Mouse (Mus musculus) midbrain, embryonic 13.5 days (tissue): ENCODE measurements around the gene Rassf7. TPM values are rescaled to one million over a fixed set of nuclear protein-coding genes. Genes with fewer than 3 reads are reported as not detected.

Source experiments
- ATAC-seq: fragments of 200-750 bp; cut with Nextera tagmentation; 2 replicates; pipeline ENCODE4 v1.8.0; 2017; ENCODE audit warnings: mild to moderate bottlenecking, moderate TSS enrichment, moderate library complexity
- H3K27ac ChIP-seq: fragments of 300-500 bp; sonication (generic); 2 replicates; pipeline ENCODE4 v1.5.1; 2015; ENCODE audit warnings: inconsistent platforms, mild to moderate bottlenecking, moderate library complexity
- H3K27me3 ChIP-seq: fragments of 300-500 bp; sonication (generic); 2 replicates; pipeline ENCODE4 v1.6.1; 2015; ENCODE audit warnings: mild to moderate bottlenecking, inconsistent platforms
- H3K36me3 ChIP-seq: fragments of 300-500 bp; sonication (generic); 2 replicates; pipeline ENCODE4 v1.6.1; 2015; ENCODE audit warnings: mild to moderate bottlenecking, inconsistent platforms
- H3K4me1 ChIP-seq: fragments of 300-500 bp; sonication (generic); replicated peaks from 2 replicates; pipeline ENCODE4 v1.6.1; 2015; ENCODE audit warnings: inconsistent platforms
- H3K4me2 ChIP-seq: fragments of 300-500 bp; sonication (generic); replicated peaks from 2 replicates; pipeline ENCODE4 v1.6.1; 2015; ENCODE audit warnings: moderate library complexity, mild to moderate bottlenecking, inconsistent platforms
- H3K4me3 ChIP-seq: fragments of 300-500 bp; sonication (generic); replicated peaks from 2 replicates; pipeline ENCODE4 v1.5.1; 2015; ENCODE audit warnings: mild to moderate bottlenecking, inconsistent platforms
- H3K9ac ChIP-seq: fragments of 300-500 bp; sonication (generic); replicated peaks from 2 replicates; pipeline ENCODE4 v1.6.1; 2015; ENCODE audit warnings: mild to moderate bottlenecking, inconsistent platforms
- H3K9me3 ChIP-seq: fragments of 300-500 bp; sonication (generic); 2 replicates; pipeline ENCODE4 v1.6.1; 2016; ENCODE audit warnings: mild to moderate bottlenecking, inconsistent platforms
- WGBS: fragments of 180-500 bp; shearing (Covaris S2); methylation state at CpG from one replicate; pipeline ENCODE4 v1.1.7; 2015; 5-methylcytosine and 5-hydroxymethylcytosine counted together
- polyA plus RNA-seq: library from polyadenylated mRNA; unstranded; fragments of >200 nt; fragmentation: Nextera tagmentation; extraction: Ambion mirVana; gene quantifications from 2 replicates; pipeline ENCODE4 v1.2.1, GENCODE M21; 2015

The Rassf7 gene
- polyA plus RNA-seq = 30.9 and 34.2 TPM in 2 replicates

DNA sequence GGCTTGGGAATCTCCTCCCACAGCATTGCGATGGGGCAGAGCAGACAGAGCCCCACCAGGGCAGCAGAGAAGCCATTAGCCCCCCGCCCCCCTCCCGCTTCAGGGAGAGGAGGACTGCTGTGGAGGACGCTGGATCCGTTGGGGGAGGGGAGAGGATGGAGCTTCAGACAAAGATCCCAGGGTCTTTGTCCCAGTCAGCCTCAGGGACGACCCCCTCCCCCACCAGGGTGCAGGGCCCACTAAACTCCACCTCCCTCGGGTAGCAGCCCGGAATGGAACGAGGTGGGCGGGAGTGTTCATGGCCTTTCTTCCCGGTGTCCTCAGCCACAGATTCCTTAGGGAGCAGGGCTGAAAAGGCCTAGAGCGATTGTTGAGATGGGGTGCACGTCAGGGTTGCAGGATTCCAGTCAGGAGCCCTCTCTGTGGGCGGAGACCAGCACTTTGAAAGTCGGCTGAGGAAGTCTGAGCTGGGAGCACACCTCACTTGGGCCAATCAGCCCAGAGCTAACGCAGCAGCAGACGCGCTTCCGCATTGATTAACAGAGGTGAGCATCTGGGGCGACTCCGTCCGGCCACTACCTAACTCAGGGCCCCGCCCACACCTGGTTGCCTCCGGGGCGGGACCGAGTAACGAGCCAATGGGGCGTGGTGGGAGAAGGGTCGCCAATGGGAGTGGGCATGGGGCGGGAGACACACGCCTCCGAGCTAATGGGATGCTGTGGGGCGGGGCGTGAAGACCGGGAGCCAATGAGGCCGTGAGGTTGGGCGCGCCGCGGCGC is at the start of gene Rassf7:
TSS of gene Rassf7 (plus strand) at position 760 of the 779 bp plus-strand sequence.
- peak; percentile 96 for ATAC-seq
- H3K27me3 ChIP-seq = no peaks in the 10 kb centered on the region
- no peaks in the 10 kb centered on the region for H3K9me3 ChIP-seq
- H3K36me3 ChIP-seq = peaks cover 19% of the 10 kb centered on the region
- WGBS = under 1% methylated on average over 41 of the region's 41 CpGs
- H3K27ac ChIP-seq = peak within 1 kb of the TSS; percentile 88
- peak within 1 kb of the TSS; percentile 70 for H3K4me3 ChIP-seq
- H3K9ac ChIP-seq = peak within 1 kb of the TSS; percentile 73
- peaks cover 29% of the 10 kb centered on the region for H3K4me1 ChIP-seq
- H3K4me2 ChIP-seq = peak within 1 kb of the TSS; percentile 91

DNA sequence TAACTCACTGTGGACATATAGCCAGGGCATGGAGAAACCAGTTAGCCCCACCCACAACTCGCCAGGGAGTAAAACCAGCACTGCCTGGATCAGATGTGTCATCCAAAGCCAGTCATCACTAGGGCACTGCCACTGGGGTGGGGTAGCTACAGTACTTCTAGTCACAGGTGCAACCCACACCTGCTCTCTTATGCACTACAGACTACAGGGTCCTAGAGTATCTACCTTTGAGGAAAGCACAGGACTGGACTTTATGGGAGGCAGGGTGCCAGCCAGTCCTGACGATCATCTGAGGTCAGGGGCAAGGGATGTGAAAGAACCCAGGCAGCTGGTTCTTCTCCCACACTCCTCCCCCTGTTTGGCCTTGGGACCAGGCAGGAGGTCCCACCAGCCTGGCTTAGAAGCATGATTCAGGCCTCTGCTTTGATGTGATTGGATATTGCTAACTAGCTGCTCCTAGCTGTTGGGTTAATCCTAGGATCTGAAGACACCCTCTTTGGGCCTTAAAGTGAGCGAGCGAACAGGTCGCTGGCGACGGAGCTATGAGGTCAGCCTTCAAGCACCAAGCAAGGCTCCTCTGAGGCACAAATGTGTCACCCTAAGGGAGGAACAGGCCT is 47.7 kb upstream of the Rassf7 start:
- 20% methylated on average over 7 of the region's 7 CpGs for WGBS
- H3K27me3 ChIP-seq = no peaks in the 10 kb centered on the region
- peaks cover 20% of the 10 kb centered on the region for H3K36me3 ChIP-seq
- H3K4me3 ChIP-seq = peak overlapping the region; percentile 25
- no peak overlapping the region for H3K27ac ChIP-seq
- no peaks in the 10 kb centered on the region for H3K9me3 ChIP-seq
- peaks cover 19% of the 10 kb centered on the region for H3K4me1 ChIP-seq
- ATAC-seq = no peak
- peak overlapping the region; percentile 45 for H3K4me2 ChIP-seq
- H3K9ac ChIP-seq = peak overlapping the region; percentile 61

DNA sequence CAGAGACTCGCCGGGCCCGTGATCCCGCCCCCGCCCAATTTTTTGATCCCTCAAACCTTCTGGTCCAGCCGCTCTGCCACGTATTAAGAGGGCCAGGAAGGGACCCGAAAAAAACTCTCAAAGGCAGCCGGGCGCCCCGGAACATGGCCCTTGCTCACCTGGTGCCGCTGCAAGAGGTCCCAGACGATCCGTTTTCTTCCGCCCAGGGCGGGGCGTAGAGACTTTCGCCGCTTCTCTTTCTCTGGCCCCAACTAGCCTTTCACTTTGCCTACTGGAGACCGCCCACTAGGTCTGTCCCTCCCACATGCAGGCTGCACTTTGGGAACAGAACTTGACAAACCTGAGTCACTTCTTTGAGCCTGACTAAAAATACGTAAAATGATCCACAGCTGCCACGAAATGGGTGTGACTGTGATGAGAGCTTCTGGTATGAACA is 47.1 kb upstream of the Rassf7 start:
- no peak for ATAC-seq
- Histone ChIP-seq H3K4me3 (peak overlapping the region; percentile 25), H3K36me3 (peaks cover 16% of the 10 kb centered on the region), H3K4me2 (peak overlapping the region; percentile 45), H3K9me3 (no peaks in the 10 kb centered on the region), H3K4me1 (peaks cover 24% of the 10 kb centered on the region), H3K27me3 (no peaks in the 10 kb centered on the region), H3K27ac (no peak overlapping the region), H3K9ac (peak overlapping the region; percentile 61)
- WGBS = 3% methylated on average over 22 of the region's 22 CpGs

DNA sequence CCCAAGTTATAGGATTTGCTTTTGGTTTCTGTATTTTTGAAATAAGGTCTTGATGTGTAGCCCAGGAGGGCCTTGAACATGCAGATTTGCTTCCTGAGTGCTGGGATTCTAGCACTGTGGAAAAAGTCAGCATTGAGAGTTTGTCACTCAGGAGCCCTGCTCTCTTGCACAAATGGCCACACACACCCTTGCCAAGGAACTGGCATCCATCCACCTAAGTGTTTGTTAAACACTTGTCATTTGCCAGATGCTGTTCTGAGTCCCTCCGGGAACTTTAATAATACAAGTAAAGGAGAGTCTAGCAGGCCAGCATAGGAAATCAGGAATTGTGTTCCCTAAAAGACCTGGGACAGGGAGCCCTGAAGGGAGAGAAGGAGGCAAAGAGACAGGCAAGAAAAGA is 46.4 kb upstream of the Rassf7 start:
- ATAC-seq = no peak
- Histone ChIP-seq H3K27ac (no peak overlapping the region), H3K4me1 (peaks cover 25% of the 10 kb centered on the region), H3K9ac (no peak overlapping the region), H3K27me3 (no peaks in the 10 kb centered on the region), H3K9me3 (no peaks in the 10 kb centered on the region), H3K36me3 (peaks cover 13% of the 10 kb centered on the region), H3K4me3 (no peak overlapping the region), H3K4me2 (no peak overlapping the region)
- 84% methylated on average over 1 of the region's 1 CpGs for WGBS

DNA sequence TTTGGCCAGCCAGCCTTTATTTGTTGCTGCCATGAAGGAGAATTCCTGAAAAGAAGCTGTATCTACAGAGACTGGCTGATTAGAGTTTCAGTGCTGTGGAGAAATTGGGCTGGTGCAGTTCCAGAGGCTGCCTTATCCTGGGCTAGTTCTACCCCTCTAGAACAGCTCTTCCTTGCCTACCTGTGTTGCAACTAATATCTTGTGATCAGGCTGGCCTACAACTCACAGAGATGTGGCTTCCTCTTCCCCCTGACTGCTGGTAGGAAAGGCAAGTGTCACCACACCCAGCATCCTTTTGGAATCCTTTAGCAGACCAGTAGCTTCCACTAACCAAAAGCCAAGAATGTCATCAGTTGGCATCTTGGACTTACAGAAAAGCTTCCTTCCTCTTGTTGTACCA is 45.8 kb upstream of the Rassf7 start:
- Histone ChIP-seq H3K27ac (no peak overlapping the region), H3K4me3 (no peak overlapping the region), H3K36me3 (peaks cover 13% of the 10 kb centered on the region), H3K4me2 (no peak overlapping the region), H3K9me3 (no peaks in the 10 kb centered on the region), H3K27me3 (no peaks in the 10 kb centered on the region), H3K4me1 (peaks cover 25% of the 10 kb centered on the region), H3K9ac (no peak overlapping the region)
- no peak for ATAC-seq

DNA sequence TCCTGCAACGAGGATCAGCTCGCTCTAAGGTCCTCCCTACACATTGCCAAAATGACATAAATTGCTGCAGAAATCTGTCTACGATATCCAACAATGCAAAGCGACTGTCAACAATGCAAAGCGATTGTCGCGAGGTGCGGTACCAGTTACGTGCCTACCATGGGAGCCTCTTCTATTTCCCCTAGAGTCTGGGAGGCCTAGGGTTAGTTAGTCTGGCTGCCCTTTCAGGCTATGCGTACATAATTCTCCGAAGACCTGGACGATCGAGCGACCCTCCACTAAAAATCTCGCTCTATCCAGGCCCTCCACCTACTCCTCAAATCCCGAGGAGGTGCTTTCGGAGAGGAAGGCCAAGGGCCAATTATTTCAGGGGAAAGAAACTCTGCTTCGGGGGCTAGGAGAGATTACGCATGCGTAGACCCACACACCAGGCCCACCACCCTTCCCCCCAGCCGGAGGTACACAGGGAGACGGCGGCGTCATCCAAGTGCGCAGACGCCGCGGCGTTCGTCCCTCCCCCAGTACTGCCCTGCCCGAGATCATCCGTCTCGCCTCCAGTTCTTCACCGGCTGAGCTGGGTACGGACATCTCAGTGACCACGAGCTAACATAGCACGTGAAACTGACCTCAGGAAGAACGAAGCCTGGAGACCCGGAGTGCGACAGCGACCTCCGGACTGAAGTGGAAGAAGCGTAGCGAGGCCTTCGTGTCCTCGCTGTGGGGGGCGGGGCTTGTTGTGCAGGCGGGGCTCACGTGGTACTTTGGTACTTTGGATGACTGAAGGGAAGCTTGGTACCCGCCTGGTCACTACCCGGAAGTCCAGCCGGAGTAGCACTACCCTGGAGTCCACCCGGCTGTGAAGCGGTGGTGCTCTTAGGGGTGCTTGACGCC is 43.3 kb upstream of the Rassf7 start, which contains the start of gene Rnh1:
TSS of gene Rnh1 (minus strand) at position 742 of the 891 bp plus-strand sequence.
- 5% methylated on average over 55 of the region's 55 CpGs for WGBS
- Histone ChIP-seq H3K27me3 (no peaks in the 10 kb centered on the region), H3K27ac (peak within 1 kb of the TSS; percentile 96), H3K4me3 (peak within 1 kb of the TSS; percentile 54), H3K36me3 (no peaks in the 10 kb centered on the region), H3K4me2 (peak within 1 kb of the TSS; percentile 66), H3K4me1 (peaks cover 25% of the 10 kb centered on the region), H3K9me3 (no peaks in the 10 kb centered on the region), H3K9ac (peak within 1 kb of the TSS; percentile 71)
- ATAC-seq = peak; percentile 99

DNA sequence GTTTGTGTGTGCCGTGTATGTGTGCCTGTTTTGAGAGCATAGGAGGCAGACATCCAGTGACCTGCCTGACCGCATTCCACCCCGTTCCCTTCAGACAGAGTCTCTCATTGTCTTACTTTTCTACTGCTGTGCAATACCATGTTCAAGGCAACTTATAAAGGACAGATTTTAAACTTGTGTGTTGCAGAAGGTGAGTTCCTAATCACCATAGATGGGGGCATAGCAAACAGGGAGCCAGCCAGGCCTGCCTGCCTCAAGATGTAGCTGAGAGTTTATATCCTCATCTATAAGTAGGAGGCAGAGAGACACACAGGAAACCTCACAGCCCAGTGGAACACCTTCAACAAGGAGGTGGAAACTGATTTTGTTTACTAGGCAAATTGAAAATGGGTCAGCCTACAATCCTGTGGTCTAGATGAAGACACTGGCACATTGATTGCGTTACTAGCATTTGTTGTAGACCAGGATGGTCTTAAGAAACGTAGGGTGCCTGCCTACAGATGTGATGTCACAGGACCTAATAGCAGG is 42.3 kb upstream of the Rassf7 start:
- H3K27ac ChIP-seq = no peak overlapping the region
- peak overlapping the region; percentile 54 for H3K4me3 ChIP-seq
- 91% methylated on average over 5 of the region's 5 CpGs for WGBS
- H3K36me3 ChIP-seq = no peaks in the 10 kb centered on the region
- H3K9ac ChIP-seq = peak overlapping the region; percentile 71; the same call in 1 of the 2 replicates
- no peak for ATAC-seq
- no peaks in the 10 kb centered on the region for H3K9me3 ChIP-seq
- no peaks in the 10 kb centered on the region for H3K27me3 ChIP-seq
- peaks cover 18% of the 10 kb centered on the region for H3K4me1 ChIP-seq
- H3K4me2 ChIP-seq = peak overlapping the region; percentile 66

DNA sequence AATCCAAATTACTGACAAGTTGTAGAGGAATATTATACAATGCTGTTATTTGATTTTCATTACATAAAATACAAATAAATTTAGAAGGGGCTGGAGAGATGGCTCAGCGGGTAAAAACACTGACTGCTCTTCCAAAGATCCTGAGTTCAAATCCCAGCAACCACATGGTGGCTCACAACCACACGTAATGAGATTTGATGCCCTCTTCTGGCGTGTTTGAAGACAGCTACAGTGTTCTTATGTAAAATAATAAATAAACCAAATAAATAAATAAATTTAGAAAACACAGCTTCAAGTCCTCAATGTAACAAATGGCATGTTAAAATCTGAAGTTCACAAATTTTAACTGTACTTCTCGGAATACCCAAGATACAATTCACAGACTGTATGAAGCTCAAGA is 40.6 kb upstream of the Rassf7 start:
- H3K4me2 ChIP-seq = no peak overlapping the region
- H3K9me3 ChIP-seq = no peaks in the 10 kb centered on the region
- no peaks in the 10 kb centered on the region for H3K36me3 ChIP-seq
- H3K4me1 ChIP-seq = peaks cover 16% of the 10 kb centered on the region
- ATAC-seq = no peak
- WGBS = 88% methylated on average over 4 of the region's 4 CpGs
- no peak overlapping the region for H3K9ac ChIP-seq
- H3K4me3 ChIP-seq = no peak overlapping the region
- no peak overlapping the region for H3K27ac ChIP-seq
- H3K27me3 ChIP-seq = no peaks in the 10 kb centered on the region

DNA sequence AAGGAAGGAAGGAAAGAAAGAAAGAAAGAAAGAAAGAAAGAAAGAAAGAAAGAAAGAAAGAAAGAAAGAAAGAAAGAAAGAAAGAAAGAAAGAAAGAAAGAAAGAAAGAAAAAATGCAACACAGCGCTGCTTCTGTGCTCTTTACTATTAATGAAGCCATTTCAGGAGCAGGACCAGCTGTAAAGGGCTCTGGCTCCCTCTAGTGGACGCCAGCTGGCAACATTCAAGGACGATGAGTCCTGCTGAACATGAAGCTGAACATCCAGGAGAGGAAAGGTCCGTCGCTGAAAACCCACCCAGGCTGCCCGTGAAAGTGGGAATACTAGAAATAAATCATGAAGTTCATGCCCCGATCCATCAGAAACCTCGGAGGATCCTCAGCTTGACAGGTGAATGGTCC is 39.5 kb upstream of the Rassf7 start:
- Histone ChIP-seq H3K4me3 (no peak overlapping the region), H3K9me3 (no peaks in the 10 kb centered on the region), H3K4me1 (peaks cover 15% of the 10 kb centered on the region), H3K4me2 (no peak overlapping the region), H3K36me3 (no peaks in the 10 kb centered on the region), H3K27me3 (no peaks in the 10 kb centered on the region), H3K27ac (no peak overlapping the region), H3K9ac (no peak overlapping the region; the same call in 1 of the 2 replicates)
- ATAC-seq = no peak
- 2% methylated on average over 8 of the region's 8 CpGs for WGBS

DNA sequence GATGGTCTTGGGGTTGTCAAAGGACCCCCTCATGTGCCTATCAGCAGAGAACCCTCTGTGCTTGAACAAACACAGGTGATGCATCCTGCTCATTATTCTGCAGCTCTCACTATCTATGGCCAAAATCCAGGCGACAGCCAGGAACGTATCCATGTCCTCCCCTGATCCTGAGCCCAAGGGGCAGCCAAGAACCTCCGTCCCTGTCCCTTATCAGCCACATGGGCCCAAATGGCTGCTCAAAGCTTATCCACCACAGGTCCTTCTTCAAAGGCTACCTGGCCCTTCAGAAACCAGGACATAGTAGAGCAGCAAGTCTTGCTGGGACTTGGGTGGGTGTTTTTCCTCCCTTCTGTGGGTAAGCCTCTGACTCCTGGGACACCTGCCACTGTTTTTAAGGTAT is 27.5 kb upstream of the Rassf7 start:
- Histone ChIP-seq H3K9ac (no peak overlapping the region), H3K27me3 (no peaks in the 10 kb centered on the region), H3K4me2 (no peak overlapping the region), H3K27ac (no peak overlapping the region), H3K36me3 (peaks cover 38% of the 10 kb centered on the region), H3K4me1 (peaks cover 17% of the 10 kb centered on the region), H3K9me3 (no peaks in the 10 kb centered on the region), H3K4me3 (no peak overlapping the region)
- ATAC-seq = no peak
- 85% methylated on average over 3 of the region's 3 CpGs for WGBS

DNA sequence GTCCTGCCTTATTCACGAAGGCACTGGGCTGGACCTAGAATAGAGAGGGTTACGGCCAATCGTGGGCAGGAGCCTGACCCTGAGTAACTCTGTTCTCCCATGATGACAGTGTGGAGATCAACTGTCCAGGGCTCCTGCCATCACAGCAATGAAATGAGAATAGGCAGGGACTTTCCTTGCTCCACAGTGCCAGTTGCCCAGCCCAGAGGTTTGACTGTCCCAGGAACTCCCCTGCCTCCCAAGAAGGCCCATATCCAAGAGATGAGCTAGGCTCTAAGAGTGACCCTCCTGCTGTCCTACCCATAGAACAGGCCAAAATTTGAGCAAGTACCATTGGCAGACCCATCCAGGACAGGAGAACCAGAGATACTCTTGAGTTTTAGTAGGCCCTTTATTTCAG is 26.9 kb upstream of the Rassf7 start:
- H3K4me3 ChIP-seq = no peak overlapping the region
- ATAC-seq = no peak
- H3K9ac ChIP-seq = no peak overlapping the region
- no peak overlapping the region for H3K27ac ChIP-seq
- no peaks in the 10 kb centered on the region for H3K9me3 ChIP-seq
- H3K27me3 ChIP-seq = no peaks in the 10 kb centered on the region
- no peak overlapping the region for H3K4me2 ChIP-seq
- WGBS = 96% methylated on average over 3 of the region's 3 CpGs
- H3K4me1 ChIP-seq = peaks cover 18% of the 10 kb centered on the region
- H3K36me3 ChIP-seq = peaks cover 38% of the 10 kb centered on the region
